Mouse (Mus musculus): ENCODE data around the gene Kcnh4. TPM values are rescaled to one million over a fixed set of nuclear protein-coding genes. Genes with fewer than 3 reads are reported as not detected.

Gene Kcnh4
- total and polyA plus RNA-seq, 3 experiments: not detected

DNA sequence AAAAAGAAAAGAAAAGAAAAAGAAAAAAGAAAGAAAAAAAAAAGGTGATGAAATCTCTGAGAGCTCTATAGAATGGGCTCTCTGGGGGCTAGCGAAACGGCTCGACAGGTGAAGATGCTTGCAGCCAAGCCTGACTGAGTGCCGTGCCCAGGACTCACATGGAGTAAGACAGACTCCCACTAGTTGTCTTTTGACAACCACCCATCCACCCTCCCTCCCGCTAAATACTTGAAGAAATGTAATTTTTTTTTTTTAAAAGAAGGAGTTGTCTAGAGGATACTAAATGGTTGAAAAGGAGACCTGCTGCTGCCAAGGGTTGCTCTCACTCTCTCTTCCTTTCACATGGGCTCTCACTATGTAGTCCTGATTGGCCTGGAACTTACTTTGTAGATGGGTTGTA, 21.0 kb downstream of the Kcnh4 start:
- peaks cover 42% of the 10 kb centered on the region for H3K4me1 ChIP-seq (ENCODE audit: insufficient read depth, low read depth, low read length)
- no peak for ATAC-seq (ENCODE audit: extremely low read depth, insufficient number of reproducible peaks, low FRiP score, poor library complexity, severe bottlenecking)
- peaks cover 24% of the 10 kb centered on the region for H3K36me3 ChIP-seq (replicated peaks)

DNA sequence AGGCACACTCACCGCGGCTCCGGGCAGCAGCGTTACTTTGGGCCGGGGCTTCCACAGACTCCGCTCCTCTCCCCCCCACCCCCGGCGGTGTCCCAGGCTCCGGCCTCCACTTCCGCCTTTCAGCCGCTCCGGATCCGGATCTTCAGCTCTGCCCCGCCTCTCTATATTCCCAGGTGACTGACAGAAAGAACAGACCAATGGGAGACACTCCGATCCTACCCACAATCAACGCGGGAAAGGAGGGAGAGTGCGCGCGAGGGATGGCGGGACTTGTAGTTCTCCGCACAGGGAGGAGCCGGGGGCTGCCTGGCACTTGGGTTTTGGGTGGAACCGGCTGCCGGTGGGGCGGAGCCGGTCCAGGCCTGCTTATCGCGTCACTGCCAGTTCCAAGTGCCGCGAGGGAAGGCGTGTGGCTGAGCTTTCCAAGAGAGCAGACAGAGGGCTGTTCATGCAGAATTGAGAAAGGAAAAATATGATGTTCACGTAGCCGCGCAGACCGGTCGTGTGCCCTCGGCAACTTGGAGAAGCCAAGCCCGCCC, 21.6 kb downstream of the Kcnh4 start, which contains the start of gene Rab5c:
TSS of gene Rab5c (minus strand) at position 150 of the 539 bp plus-strand sequence.
- ATAC-seq (ENCODE audit: extremely low read depth, insufficient number of reproducible peaks, low FRiP score, poor library complexity, severe bottlenecking): peak; percentile 91
- peak within 1 kb of the TSS; percentile 97 for H3K4me3 ChIP-seq (ENCODE audit: low read depth, low read length)
- H3K27me3 ChIP-seq (ENCODE audit: insufficient read depth, low read length): no peaks in the 10 kb centered on the region
- no peak for TF ChIP-seq CTCF (IDR thresholded peaks at IDR 0.05; ENCODE audit: low read depth, low read length)
- no peak for TF ChIP-seq GATA1 (IDR thresholded peaks at IDR 0.05; ENCODE audit: borderline replicate concordance, low read length)
- TF ChIP-seq POLR2AphosphoS5 (IDR thresholded peaks at IDR 0.05; ENCODE audit: insufficient replicate concordance, low read depth, low read length): no peak
- no peak for TF ChIP-seq TAL1 (conservative IDR thresholded peaks at IDR 0.05; ENCODE audit: low read depth, low read length)
- no peak for TF ChIP-seq GATA2 (IDR thresholded peaks at IDR 0.05; ENCODE audit: borderline replicate concordance, low read depth, low read length)
- H3K9me3 ChIP-seq (replicated peaks): no peaks in the 10 kb centered on the region
- H3K36me3 ChIP-seq (replicated peaks): peaks cover 31% of the 10 kb centered on the region
- peaks cover 47% of the 10 kb centered on the region for H3K4me1 ChIP-seq (ENCODE audit: insufficient read depth, low read depth, low read length)
- DNase-seq (ENCODE audit: low spot score): peak; percentile 99

More for the DNA sequence above, 21.0 kb downstream of the Kcnh4 start:
- Histone ChIP-seq H3K4me3 (ENCODE audit: low read depth, low read length) (peak overlapping the region; percentile 97; the same call in 1 of the 2 replicates), H3K27me3 (ENCODE audit: insufficient read depth, low read length) (no peaks in the 10 kb centered on the region), H3K9me3 (replicated peaks) (no peaks in the 10 kb centered on the region)
- DNase-seq (ENCODE audit: low spot score): no peak
- no peak for TF ChIP-seq TAL1 (conservative IDR thresholded peaks at IDR 0.05; ENCODE audit: low read depth, low read length)
- no peak for TF ChIP-seq GATA2 (IDR thresholded peaks at IDR 0.05; ENCODE audit: borderline replicate concordance, low read depth, low read length)
- TF ChIP-seq CTCF (IDR thresholded peaks at IDR 0.05; ENCODE audit: low read depth, low read length): no peak
- no peak for TF ChIP-seq GATA1 (IDR thresholded peaks at IDR 0.05; ENCODE audit: borderline replicate concordance, low read length)
- no peak for TF ChIP-seq POLR2AphosphoS5 (IDR thresholded peaks at IDR 0.05; ENCODE audit: insufficient replicate concordance, low read depth, low read length)

DNA sequence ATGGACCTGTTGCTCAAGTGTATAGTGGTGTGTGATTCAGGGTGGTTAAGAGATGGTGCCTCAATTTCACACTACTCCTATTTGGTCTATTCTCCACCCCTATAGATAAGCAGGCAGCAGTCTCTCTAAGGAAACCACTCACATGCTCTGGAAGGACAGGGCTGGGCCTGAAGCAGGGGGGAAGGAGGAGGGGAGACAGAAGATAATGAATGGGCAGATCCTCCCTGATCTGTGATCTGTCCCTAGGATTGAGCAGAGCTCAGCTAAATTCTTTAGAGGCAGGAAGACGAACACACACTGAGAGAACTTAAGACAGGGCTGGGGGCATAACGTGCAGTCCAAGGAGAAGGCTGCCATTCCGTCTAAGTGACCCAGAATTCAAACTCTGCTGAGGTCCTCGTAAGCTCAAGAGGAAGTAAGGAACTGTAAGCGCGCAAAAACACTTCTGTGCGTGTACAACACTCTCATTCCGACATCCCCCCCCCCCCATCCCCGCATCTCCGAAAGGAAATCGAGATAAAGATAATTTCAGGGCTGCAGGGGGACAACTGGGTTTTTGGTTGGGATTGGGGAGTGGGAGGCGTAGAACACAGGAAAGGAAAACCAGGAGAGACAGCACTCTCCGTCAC, 22.5 kb downstream of the Kcnh4 start:
- H3K4me1 ChIP-seq (ENCODE audit: insufficient read depth, low read depth, low read length): peaks cover 56% of the 10 kb centered on the region
- H3K9me3 ChIP-seq (replicated peaks): no peaks in the 10 kb centered on the region
- peak; percentile 83 for DNase-seq (ENCODE audit: low spot score)
- H3K27me3 ChIP-seq (ENCODE audit: insufficient read depth, low read length): no peaks in the 10 kb centered on the region
- peak overlapping the region; percentile 97 for H3K4me3 ChIP-seq (ENCODE audit: low read depth, low read length)
- peak; percentile 54 for ATAC-seq (ENCODE audit: extremely low read depth, insufficient number of reproducible peaks, low FRiP score, poor library complexity, severe bottlenecking)
- TF ChIP-seq TAL1 (conservative IDR thresholded peaks at IDR 0.05; ENCODE audit: low read depth, low read length) (peak; percentile 28; the same call in 1 of the 2 replicates), GATA1 (IDR thresholded peaks at IDR 0.05; ENCODE audit: borderline replicate concordance, low read length) (no peak)
- H3K36me3 ChIP-seq (replicated peaks): peaks cover 40% of the 10 kb centered on the region

DNA sequence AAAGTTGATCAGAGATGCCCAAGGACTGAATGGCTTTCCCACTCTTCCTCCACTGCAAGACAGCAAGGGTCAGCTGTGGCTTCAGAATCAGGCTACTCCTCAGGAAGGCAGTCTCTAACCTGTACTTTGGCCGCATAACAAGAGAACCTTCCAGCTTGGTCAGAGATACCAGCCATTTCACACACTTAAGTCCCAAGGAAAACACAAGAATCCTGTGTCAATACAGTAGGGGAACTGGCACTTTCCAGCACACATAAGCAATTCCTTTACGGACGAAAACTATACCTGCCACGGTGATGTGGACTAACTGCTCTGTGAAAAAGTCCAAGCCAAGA, 23.0 kb downstream of the Kcnh4 start:
- ATAC-seq (ENCODE audit: extremely low read depth, insufficient number of reproducible peaks, low FRiP score, poor library complexity, severe bottlenecking): no peak
- Histone ChIP-seq H3K9me3 (replicated peaks) (no peaks in the 10 kb centered on the region), H3K27me3 (ENCODE audit: insufficient read depth, low read length) (no peaks in the 10 kb centered on the region), H3K4me1 (ENCODE audit: insufficient read depth, low read depth, low read length) (peaks cover 61% of the 10 kb centered on the region), H3K36me3 (replicated peaks) (peaks cover 45% of the 10 kb centered on the region), H3K4me3 (ENCODE audit: low read depth, low read length) (peak overlapping the region; percentile 97)
- no peak for DNase-seq (ENCODE audit: low spot score)
- no peak for TF ChIP-seq GATA2 (IDR thresholded peaks at IDR 0.05; ENCODE audit: borderline replicate concordance, low read depth, low read length)
- no peak for TF ChIP-seq CTCF (IDR thresholded peaks at IDR 0.05; ENCODE audit: low read depth, low read length)
- no peak for TF ChIP-seq GATA1 (IDR thresholded peaks at IDR 0.05; ENCODE audit: borderline replicate concordance, low read length)
- TF ChIP-seq TAL1 (conservative IDR thresholded peaks at IDR 0.05; ENCODE audit: low read depth, low read length): no peak

DNA sequence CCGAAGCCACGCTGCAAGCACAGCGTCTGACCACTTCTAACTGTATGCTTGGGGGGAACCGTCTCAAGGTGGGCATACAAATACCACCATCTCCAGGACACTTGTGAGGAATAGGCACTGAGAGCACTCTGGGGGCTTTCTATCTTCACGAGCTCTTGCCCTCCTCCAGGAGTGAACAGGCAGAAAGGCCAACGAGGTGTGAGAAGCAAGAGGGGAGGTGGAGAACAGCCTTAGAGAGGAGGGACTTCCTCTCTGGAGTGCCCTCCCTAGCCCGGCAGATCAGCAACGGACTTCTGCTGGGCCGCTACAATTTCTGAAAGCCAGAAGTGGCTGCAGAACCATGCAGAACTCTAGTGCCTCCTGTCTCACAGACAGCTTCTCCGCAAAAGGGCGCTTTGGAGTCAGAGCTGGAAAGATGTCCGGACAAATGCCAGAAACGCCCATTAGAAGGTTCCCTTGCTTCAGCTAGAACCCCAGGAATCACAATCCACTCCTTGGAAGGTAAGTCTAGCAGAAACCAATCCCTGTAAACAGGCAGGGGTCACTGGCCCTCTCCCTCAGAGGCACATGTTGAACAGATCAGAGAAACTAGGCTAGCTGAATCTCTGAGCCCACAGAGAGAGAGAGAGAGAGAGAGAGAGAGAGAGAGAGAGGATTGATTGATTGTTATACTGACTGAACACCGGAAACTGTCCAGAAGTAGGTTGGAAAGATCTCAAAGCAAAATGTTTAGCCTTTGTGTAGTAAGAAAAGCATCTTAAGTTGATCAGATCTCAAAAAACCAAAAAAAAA, 23.6 kb downstream of the Kcnh4 start:
- H3K36me3 ChIP-seq (replicated peaks): peaks cover 49% of the 10 kb centered on the region
- TF ChIP-seq POLR2AphosphoS5 (IDR thresholded peaks at IDR 0.05; ENCODE audit: insufficient replicate concordance, low read depth, low read length): no peak
- no peak for TF ChIP-seq CTCF (IDR thresholded peaks at IDR 0.05; ENCODE audit: low read depth, low read length)
- no peak for TF ChIP-seq GATA1 (IDR thresholded peaks at IDR 0.05; ENCODE audit: borderline replicate concordance, low read length)
- TF ChIP-seq GATA2 (IDR thresholded peaks at IDR 0.05; ENCODE audit: borderline replicate concordance, low read depth, low read length): no peak
- no peak for TF ChIP-seq TAL1 (conservative IDR thresholded peaks at IDR 0.05; ENCODE audit: low read depth, low read length)
- DNase-seq (ENCODE audit: low spot score) (peak; percentile 58), ATAC-seq (ENCODE audit: extremely low read depth, insufficient number of reproducible peaks, low FRiP score, poor library complexity, severe bottlenecking) (no peak)
- no peaks in the 10 kb centered on the region for H3K9me3 ChIP-seq (replicated peaks)
- peaks cover 67% of the 10 kb centered on the region for H3K4me1 ChIP-seq (ENCODE audit: insufficient read depth, low read depth, low read length)
- H3K4me3 ChIP-seq (ENCODE audit: low read depth, low read length): peak overlapping the region; percentile 97
- H3K27me3 ChIP-seq (ENCODE audit: insufficient read depth, low read length): no peaks in the 10 kb centered on the region

DNA sequence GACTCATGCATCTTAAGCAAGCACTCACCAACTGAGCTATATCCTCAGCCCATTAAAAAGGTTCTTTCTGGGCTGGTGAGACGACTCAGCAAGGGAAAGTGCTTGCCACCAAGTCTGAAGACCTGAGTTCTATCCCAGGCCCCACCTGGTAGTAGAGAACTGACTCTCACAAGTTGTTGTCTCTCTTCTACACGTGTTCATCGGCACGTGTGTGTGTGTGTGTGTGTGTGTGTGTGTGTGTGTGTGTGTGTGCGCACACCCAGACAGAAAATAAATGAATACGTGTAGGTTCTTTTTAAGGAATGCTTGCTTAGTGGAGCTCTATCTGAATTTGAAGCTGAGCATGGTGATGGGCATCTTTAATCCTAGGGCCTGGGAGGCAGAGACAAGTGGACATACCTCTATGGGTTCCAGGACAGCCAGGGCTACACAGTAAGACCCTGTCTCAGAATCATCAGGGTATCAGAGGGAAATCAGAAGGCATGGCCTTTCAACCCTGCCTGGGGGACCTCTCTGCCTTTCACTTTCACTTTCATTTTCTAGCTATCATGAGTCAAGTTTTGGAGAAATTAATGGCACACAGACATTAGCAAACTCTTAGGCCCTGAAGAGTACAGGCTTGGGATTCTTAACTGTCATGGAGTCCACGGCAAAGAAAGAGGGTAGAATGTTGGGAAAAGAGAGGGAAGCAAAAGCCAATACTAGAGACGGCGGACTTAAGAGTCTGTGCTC, 24.4 kb downstream of the Kcnh4 start:
- peaks cover 57% of the 10 kb centered on the region for H3K36me3 ChIP-seq (replicated peaks)
- H3K4me3 ChIP-seq (ENCODE audit: low read depth, low read length): peak overlapping the region; percentile 97
- H3K27me3 ChIP-seq (ENCODE audit: insufficient read depth, low read length): no peaks in the 10 kb centered on the region
- no peaks in the 10 kb centered on the region for H3K9me3 ChIP-seq (replicated peaks)
- ATAC-seq (ENCODE audit: extremely low read depth, insufficient number of reproducible peaks, low FRiP score, poor library complexity, severe bottlenecking) (no peak), DNase-seq (ENCODE audit: low spot score) (no peak)
- peaks cover 75% of the 10 kb centered on the region for H3K4me1 ChIP-seq (ENCODE audit: insufficient read depth, low read depth, low read length)
- TF ChIP-seq TAL1 (conservative IDR thresholded peaks at IDR 0.05; ENCODE audit: low read depth, low read length): no peak
- TF ChIP-seq POLR2AphosphoS5 (IDR thresholded peaks at IDR 0.05; ENCODE audit: insufficient replicate concordance, low read depth, low read length): no peak
- no peak for TF ChIP-seq GATA2 (IDR thresholded peaks at IDR 0.05; ENCODE audit: borderline replicate concordance, low read depth, low read length)
- no peak for TF ChIP-seq CTCF (IDR thresholded peaks at IDR 0.05; ENCODE audit: low read depth, low read length)
- TF ChIP-seq GATA1 (IDR thresholded peaks at IDR 0.05; ENCODE audit: borderline replicate concordance, low read length): no peak

Measured in G1E (cell line).